ENCODE assay signal across 8 mouse cellular contexts in the genomic region with DNA sequence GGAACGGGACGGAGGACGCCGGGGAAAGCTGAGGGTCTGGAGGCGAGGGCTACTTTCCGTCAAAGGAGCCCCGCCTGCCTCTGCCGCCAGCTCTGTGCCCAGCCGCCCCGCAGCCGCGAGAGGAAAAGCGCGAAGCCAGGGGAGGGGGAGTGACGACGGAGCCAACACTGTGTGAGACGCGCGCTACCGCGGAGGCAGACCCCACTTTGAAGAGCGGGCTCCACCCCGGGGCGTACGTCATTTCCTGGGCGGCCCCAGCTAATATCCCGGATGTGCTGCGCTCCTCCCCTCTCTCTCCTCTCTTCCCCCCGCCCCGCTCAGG. TPM values are rescaled to one million over a fixed set of nuclear protein-coding genes. Genes with fewer than 3 reads are reported as not detected.
DNase-seq lines count a peak whose midpoint lies in the region; ATAC-seq and TF ChIP-seq lines count a peak whose summit lies in the region.

No protein-coding gene starts in this region.

- peak; percentile 80 for DNase-seq in MEL-GATA-1-ER (ENCODE audit: extremely low read depth, low read depth)
- peak; percentile 93 to 94 for DNase-seq in cerebellum, adult 18-20 months
- DNase-seq in forebrain, postnatal 0 days: peak; percentile 98
- peak; percentile 96 for DNase-seq in heart, postnatal 4 days
- DNase-seq in layer of hippocampus, adult 2 months (ENCODE audit: low spot score in 2 of 2): peak; percentile 96 to 97
- DNase-seq in lung, adult 2 months: peak; percentile 92
- peak; percentile 93 to 95 for DNase-seq in thymus, adult 18-20 months

- ATAC-seq in forebrain, postnatal 0 days: peak; percentile 98
- ATAC-seq in neural tube, embryonic 15.5 days (ENCODE audit: low FRiP score): peak; percentile 98

- H3K36me3 ChIP-seq in forebrain, postnatal 0 days (ENCODE audit: insufficient read depth): no peaks in the 10 kb centered on the region
- H3K36me3 ChIP-seq in neural tube, embryonic 15.5 days: no peaks in the 10 kb centered on the region

- TF ChIP-seq CTCF in forebrain, postnatal 0 days (IDR thresholded peaks at IDR 0.05; ENCODE audit: low read depth): no peak
- TF ChIP-seq CTCF in layer of hippocampus, adult 2 months (conservative IDR thresholded peaks at IDR 0.05): no peak
- no peak for TF ChIP-seq CTCF in lung, adult 2 months (IDR thresholded peaks at IDR 0.05; ENCODE audit: insufficient read depth, low read length)

- H3K4me3 ChIP-seq in forebrain, postnatal 0 days (ENCODE audit: low read depth, low read length): peak overlapping the region; percentile 87
- H3K4me3 ChIP-seq in layer of hippocampus, adult 2 months: peak overlapping the region; percentile 73
- H3K4me3 ChIP-seq in lung, adult 2 months (replicated peaks; ENCODE audit: extremely low read depth, low read depth, low read length): peak overlapping the region; percentile 97
- H3K4me3 ChIP-seq in neural tube, embryonic 15.5 days (replicated peaks): peak overlapping the region; percentile 97

- H3K4me2 ChIP-seq in forebrain, postnatal 0 days (ENCODE audit: low read depth): peak overlapping the region; percentile 82
- peak overlapping the region; percentile 67 for H3K4me2 ChIP-seq in neural tube, embryonic 15.5 days

- H3K4me1 ChIP-seq in forebrain, postnatal 0 days (ENCODE audit: insufficient read depth): peaks cover 7% of the 10 kb centered on the region; the same call in 1 of the 2 replicates
- H3K4me1 ChIP-seq in lung, adult 2 months (ENCODE audit: control insufficient read depth, insufficient read depth, low read length): peaks cover 2% of the 10 kb centered on the region; the same call in 1 of the 2 replicates
- H3K4me1 ChIP-seq in neural tube, embryonic 15.5 days: peaks cover 7% of the 10 kb centered on the region

- no peaks in the 10 kb centered on the region for H3K27me3 ChIP-seq in forebrain, postnatal 0 days (ENCODE audit: insufficient read depth, low read length)
- H3K27me3 ChIP-seq in neural tube, embryonic 15.5 days (replicated peaks): no peaks in the 10 kb centered on the region

- peak overlapping the region; percentile 99 for H3K9ac ChIP-seq in forebrain, postnatal 0 days
- peak overlapping the region; percentile 81 for H3K9ac ChIP-seq in neural tube, embryonic 15.5 days (replicated peaks)

- TF ChIP-seq POLR2A in lung, adult 2 months (IDR thresholded peaks at IDR 0.05; ENCODE audit: borderline replicate concordance, extremely low read depth, low read depth, low read length): peak; percentile 99

- H3K27ac ChIP-seq in forebrain, postnatal 0 days (ENCODE audit: low read depth, low read length): peak overlapping the region; percentile 100
- peak overlapping the region; percentile 100 for H3K27ac ChIP-seq in layer of hippocampus, adult 2 months
- H3K27ac ChIP-seq in neural tube, embryonic 15.5 days (replicated peaks): peak overlapping the region; percentile 100

- no peaks in the 10 kb centered on the region for H3K9me3 ChIP-seq in forebrain, postnatal 0 days (ENCODE audit: low read length)
- H3K9me3 ChIP-seq in neural tube, embryonic 15.5 days (replicated peaks): no peaks in the 10 kb centered on the region

- 2% methylated on average over 30 of the region's 30 CpGs for WGBS in forebrain, postnatal 0 days
- WGBS in lung, adult 2 months: under 1% methylated on average over 30 of the region's 30 CpGs
- 0% methylated on average over 26 of the region's 30 CpGs for WGBS in neural tube, embryonic 15.5 days

RNA-seq across cellular contexts. Expression of a gene that starts 0.4 kb away (rescaled TPM):
- total RNA-seq in forebrain, postnatal 0 days (2014; rRNA removed): 28.6 and 42.5 TPM in 2 replicates
- polyA plus RNA-seq in forebrain, postnatal 0 days (2015; fragmentation: Nextera tagmentation; extraction: Ambion mirVana): 8.0 and 19.4 TPM in 2 replicates
- 1 to 10 TPM; 4.4 to 7.1 TPM for total RNA-seq in heart, postnatal 4 days (2021)
- total RNA-seq in layer of hippocampus, adult 2 months (2021): 100 to 1,000 TPM; 142 to 150 TPM
- 1.7 and 2.8 TPM in 2 replicates for polyA plus RNA-seq in lung, adult 2 months (2012; rRNA removed)
- 19.1 and 20.4 TPM in 2 replicates for polyA plus RNA-seq in neural tube, embryonic 15.5 days (2015; fragmentation: Nextera tagmentation; extraction: Ambion mirVana)

Comparison
In these comparisons a context has a peak if more than half of its experiments do, and no peak if none do; other contexts are left out.
1. Peak in every context shown above with its lines: DNase-seq, ATAC-seq, H3K4me3 ChIP-seq and H3K27ac ChIP-seq.